Mouse (Mus musculus) left cerebral cortex, postnatal 25 days (tissue): ENCODE measurements around the gene Olfr215. TPM values are rescaled to one million over a fixed set of nuclear protein-coding genes. Genes with fewer than 3 reads are reported as not detected.
"Not testable (repeated sequence)": the region's sequence is repeated elsewhere in the genome, so short reads cannot be mapped to it uniquely, and the experiment has no call there.

Experiments
- DNase-seq, 2 experiments: peaks; one replicate each; pipeline ENCODE4 v3.0.0; 2022; ENCODE audit warnings: low spot score in 2 of 2, mixed read lengths in 1 of 2
- intact Hi-C: fragments of 180-260 bp; cut with DNase I; formaldehyde crosslinking; loops from one replicate; pipeline ENCODE4 v1.15.1; 2025
- total RNA-seq, 2 experiments: library from RNA; stranded (reverse); gene quantifications; 2 replicates each; pipeline ENCODE4 v1.2.3; 2021

Olfr215 gene
- not detected for total RNA-seq

GRCm38 (mm10) chr6:116584095-116584494, at the start of gene Olfr215:
Gene Olfr215 (minus strand): TSS chr6:116584195.
- DNase-seq: no peak
- intact Hi-C loops: no loop called here

- intact Hi-C loops: loop anchor here (5.0 kb wide), 1 partner anchor 1195 kb away; no protein-coding TSS in a partner anchor
- peak; percentile 67 to 84 for DNase-seq
These were observed 48.1 kb upstream of the Olfr215 start for GRCm38 (mm10) chr6:116632129-116632528.

- no peak for DNase-seq
- intact Hi-C loops: loop anchor here (2.0 to 5.0 kb wide), 2 partner anchors 25 to 1198 kb away; no protein-coding TSS in a partner anchor
These were observed 45.8 kb upstream of the Olfr215 start for GRCm38 (mm10) chr6:116629766-116630165.

- peak; percentile 59 to 75 for DNase-seq
- intact Hi-C loops: no loop called here
These were observed 44.7 kb upstream of the Olfr215 start, which contains the start of gene Zfp422 for GRCm38 (mm10) chr6:116628539-116629171. Gene Zfp422 (minus strand): TSS chr6:116628999.

- DNase-seq: no peak
- intact Hi-C loops: no loop called here
These were observed 44.1 kb upstream of the Olfr215 start for GRCm38 (mm10) chr6:116628095-116628494.

- intact Hi-C loops, DNase-seq: not testable (repeated sequence)
These were observed 42.4 kb upstream of the Olfr215 start for GRCm38 (mm10) chr6:116626417-116626816.

GRCm38 (mm10) chr6:116621318-116622023, 37.5 kb upstream of the Olfr215 start:
- no peak for DNase-seq
- intact Hi-C loops: no loop called here

- intact Hi-C loops: no loop called here
- no peak for DNase-seq
These were observed 34.1 kb upstream of the Olfr215 start for GRCm38 (mm10) chr6:116618073-116618472.

- intact Hi-C loops: no loop called here
- no peak for DNase-seq
These were observed 31.7 kb upstream of the Olfr215 start for GRCm38 (mm10) chr6:116615719-116616118.

GRCm38 (mm10) chr6:116607230-116607629, 23.2 kb upstream of the Olfr215 start:
- intact Hi-C loops: no loop called here
- no peak for DNase-seq

GRCm38 (mm10) chr6:116600969-116601368, 17.0 kb upstream of the Olfr215 start:
- DNase-seq, intact Hi-C loops: not testable (repeated sequence)

- DNase-seq: peak; percentile 18 to 33
- intact Hi-C loops: loop anchor here (5.0 kb wide), 1 partner anchor 558 kb away; no protein-coding TSS in a partner anchor
These were observed 14.2 kb downstream of the Olfr215 start for GRCm38 (mm10) chr6:116569834-116570233.

- DNase-seq: no peak
- intact Hi-C loops: no loop called here
These were observed 29.0 kb downstream of the Olfr215 start for GRCm38 (mm10) chr6:116554952-116555351.

- no peak for DNase-seq
- intact Hi-C loops: no loop called here
These were observed 30.1 kb downstream of the Olfr215 start, which contains the start of gene Olfr214 for GRCm38 (mm10) chr6:116553935-116554334. Gene Olfr214 (plus strand): TSS chr6:116554235.

- DNase-seq, intact Hi-C loops: not testable (repeated sequence)
These were observed 33.2 kb downstream of the Olfr215 start, which contains the start of gene Gm5580 for GRCm38 (mm10) chr6:116550841-116551240. Gene Gm5580 (plus strand): TSS chr6:116551141.

GRCm38 (mm10) chr6:116542500-116542899, 41.5 kb downstream of the Olfr215 start:
- no peak for DNase-seq
- intact Hi-C loops: no loop called here

GRCm38 (mm10) chr6:116538156-116538555, 45.8 kb downstream of the Olfr215 start, which contains the start of gene Olfr213:
Gene Olfr213 (plus strand): TSS chr6:116538456.
- no peak for DNase-seq
- intact Hi-C loops: no loop called here
